Mouse (Mus musculus) left cerebral cortex, postnatal 36 days (tissue): ENCODE measurements around the gene Icam4. TPM values are rescaled to one million over a fixed set of nuclear protein-coding genes. Genes with fewer than 3 reads are reported as not detected.
"Not testable (repeated sequence)": the region's sequence is repeated elsewhere in the genome, so short reads cannot be mapped to it uniquely, and the experiment has no call there.

ENCODE experiments used
- DNase-seq, 2 experiments: peaks; one replicate each; pipeline ENCODE4 v3.0.0; 2021 to 2022; ENCODE audit warnings: low spot score in 2 of 2, mixed read lengths in 1 of 2
- intact Hi-C: fragments of 180-260 bp; cut with DNase I; formaldehyde crosslinking; loops from one replicate; pipeline ENCODE4 v1.15.1; 2025
- total RNA-seq, 2 experiments: library from RNA; stranded (reverse); gene quantifications; 2 replicates each; pipeline ENCODE4 v1.2.3; 2021

Icam4 gene
- total RNA-seq, 2 experiments from 2014 or later = 1.2 to 1.3 TPM

DNA sequence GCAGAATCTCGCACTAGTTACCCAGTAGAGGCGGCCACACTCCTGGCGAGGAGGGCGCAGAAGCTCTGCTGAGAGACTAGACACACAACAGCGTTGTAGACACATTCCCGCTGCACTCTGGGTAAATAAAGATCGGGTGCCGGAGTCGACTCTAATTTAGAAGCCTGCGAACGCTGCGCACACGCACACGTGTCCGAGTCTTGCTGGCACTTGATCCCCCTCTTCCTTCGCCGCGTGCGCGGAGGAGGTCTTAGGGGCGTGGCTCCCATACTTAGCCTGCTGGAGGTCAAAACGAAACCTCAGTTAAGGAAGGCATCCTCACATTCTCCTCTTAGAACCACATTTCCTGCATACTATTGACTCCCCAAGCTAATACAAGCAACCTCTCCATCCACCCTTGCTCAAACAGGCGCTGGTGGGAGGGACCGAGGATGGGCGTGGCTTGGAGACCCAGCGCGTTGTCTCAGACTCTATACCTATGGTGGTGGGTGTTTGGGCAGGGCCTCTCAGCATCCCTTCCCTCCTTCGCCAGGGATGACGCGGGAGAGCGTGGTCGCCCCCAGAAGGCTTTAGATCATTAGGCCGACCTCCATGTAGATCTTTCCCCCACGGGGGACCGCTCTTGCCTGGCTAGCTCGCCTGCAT lies 2.2 kb downstream of the Icam4 start:
- peak; percentile 88 to 90 for DNase-seq
- intact Hi-C loops = loop anchor here (5.0 kb wide), 1 partner anchor 101 kb away; the partner anchor contains the start of gene Tyk2

GRCm38 (mm10) chr9:21031896-21032351 lies 2.8 kb downstream of the Icam4 start, which contains the start of gene Icam5:
Gene Icam5, plus strand, starts transcription at chr9:21032073.
- intact Hi-C loops = loop anchor here (1.0 to 5.0 kb wide), 4 partner anchors 9 to 100 kb away; partner anchors contain the start of genes Fdx1l, Gm49373 and Tyk2

GRCm38 (mm10) chr9:21032491-21032890 lies 3.3 kb downstream of the Icam4 start:
- intact Hi-C loops = loop anchor here (1.0 to 5.0 kb wide), 4 partner anchors 9 to 100 kb away; partner anchors contain the start of genes Fdx1l, Gm49373 and Tyk2
- DNase-seq = no peak

More at GRCm38 (mm10) chr9:21031896-21032351, 2.8 kb downstream of the Icam4 start, which contains the start of gene Icam5:
- no peak for DNase-seq

- DNase-seq = peak; percentile 69 to 70
- intact Hi-C loops = loop anchor here (2.0 to 5.0 kb wide), 2 partner anchors 40 to 99 kb away; partner anchors contain the start of genes Fdx1l, Gm49373 and Tyk2
Observed at GRCm38 (mm10) chr9:21033136-21033535, 4.0 kb downstream of the Icam4 start.

DNA sequence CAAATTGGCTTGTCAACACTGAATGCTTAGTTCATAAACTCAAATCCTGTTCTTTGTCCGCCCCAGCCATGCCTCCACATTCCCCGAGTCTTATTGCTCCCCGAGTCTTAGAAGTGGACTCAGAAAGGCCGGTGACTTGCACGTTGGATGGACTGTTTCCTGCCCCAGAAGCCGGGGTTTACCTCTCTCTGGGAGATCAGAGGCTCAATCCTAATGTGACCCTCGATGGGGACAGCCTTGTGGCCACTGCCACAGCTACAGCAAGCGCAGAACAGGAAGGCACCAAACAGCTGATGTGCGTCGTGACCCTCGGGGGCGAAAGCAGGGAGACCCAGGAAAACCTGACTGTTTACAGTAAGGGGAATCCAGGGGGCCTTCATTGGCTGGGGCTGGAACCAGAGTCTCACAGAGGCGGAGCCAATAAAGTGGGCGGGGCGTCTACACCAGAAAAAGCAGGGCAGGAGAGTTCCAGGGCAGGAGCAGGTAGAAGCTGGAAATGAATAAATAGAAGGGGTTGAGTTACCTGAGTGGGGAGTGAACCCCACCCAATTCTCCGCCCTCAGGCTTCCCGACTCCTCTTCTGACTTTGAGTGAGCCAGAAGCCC lies 5.4 kb downstream of the Icam4 start:
- DNase-seq = peak in 1 of 2 experiments; percentile 19
- intact Hi-C loops = loop anchor here (5.0 kb wide), 1 partner anchor 98 kb away; the partner anchor contains the start of gene Tyk2

DNA sequence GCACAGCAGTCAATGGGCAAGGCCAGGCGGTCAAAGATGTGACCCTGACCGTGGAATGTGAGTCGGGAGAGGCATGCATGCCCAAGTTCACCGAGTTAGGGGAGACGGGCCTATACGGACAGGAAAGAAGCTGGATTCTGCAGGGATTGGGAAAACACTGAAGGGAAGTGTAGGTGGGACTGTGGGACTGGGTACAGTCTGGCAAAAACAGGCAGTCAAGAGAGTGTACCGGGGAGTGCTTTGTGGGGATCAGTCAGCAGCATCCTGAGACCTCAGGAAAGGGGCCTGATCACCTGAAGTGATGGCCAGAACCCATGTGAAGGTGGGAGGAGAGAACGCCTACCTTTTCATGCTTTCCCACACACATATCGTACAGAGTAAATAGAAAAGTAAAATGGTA lies 6.4 kb downstream of the Icam4 start:
- intact Hi-C loops = no loop called here
- peak in 1 of 2 experiments; percentile 24 for DNase-seq

GRCm38 (mm10) chr9:21036161-21036560 lies 7.0 kb downstream of the Icam4 start:
- intact Hi-C loops = no loop called here
- no peak for DNase-seq

DNA sequence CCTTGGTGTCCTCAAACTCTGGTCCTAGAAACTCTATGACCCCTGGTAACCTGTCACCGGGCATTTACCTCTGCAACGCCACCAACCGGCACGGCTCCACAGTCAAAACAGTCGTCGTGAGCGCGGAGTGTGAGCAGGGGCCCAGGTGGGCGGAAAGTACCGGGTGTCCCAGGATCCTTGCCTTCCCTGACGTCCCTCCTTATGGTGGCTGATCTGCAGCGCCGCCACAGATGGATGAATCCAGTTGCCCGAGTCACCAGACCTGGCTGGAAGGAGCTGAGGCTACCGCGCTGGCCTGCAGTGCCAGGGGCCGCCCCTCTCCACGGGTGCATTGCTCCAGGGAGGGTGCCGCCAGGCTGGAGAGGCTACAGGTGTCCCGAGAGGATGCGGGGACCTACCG lies 7.5 kb downstream of the Icam4 start:
- intact Hi-C loops = no loop called here
- DNase-seq = peak; percentile 47 to 50

DNA sequence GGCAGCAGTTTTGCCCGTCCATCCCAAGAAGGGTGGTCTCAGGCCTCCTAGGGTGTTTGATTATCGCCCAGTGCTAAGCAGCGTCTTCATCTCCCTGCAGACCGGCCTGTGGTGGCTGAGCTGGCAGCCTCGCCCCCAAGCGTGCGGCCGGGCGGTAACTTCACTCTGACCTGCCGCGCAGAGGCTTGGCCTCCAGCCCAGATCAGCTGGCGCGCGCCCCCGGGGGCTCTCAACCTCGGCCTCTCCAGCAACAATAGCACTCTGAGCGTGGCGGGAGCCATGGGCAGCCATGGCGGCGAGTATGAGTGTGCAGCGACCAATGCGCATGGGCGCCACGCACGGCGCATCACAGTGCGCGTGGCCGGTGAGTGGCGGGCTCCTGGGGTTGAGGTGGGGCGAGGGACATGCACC lies 8.3 kb downstream of the Icam4 start:
- peak; percentile 52 to 69 for DNase-seq
- intact Hi-C loops = no loop called here

DNA sequence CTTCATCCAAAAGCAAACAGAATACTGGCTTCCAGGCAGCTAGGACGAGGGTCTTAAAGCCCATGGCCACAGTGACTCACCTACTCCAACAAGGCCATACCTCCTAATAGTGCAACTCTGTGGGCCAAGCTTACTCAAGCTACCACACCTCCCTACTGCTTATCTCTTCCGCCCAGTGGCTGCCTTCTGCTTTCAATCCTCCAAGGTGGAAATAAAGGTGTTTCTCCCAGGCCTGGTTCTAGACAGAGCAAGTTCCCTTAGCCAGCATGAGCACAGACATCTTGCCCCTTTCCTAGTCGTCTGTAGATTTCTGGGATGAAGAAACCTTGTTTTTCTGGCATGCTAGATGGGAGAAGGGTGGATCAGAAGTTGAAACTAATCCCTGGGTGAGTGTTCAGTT lies 10.6 kb downstream of the Icam4 start:
- intact Hi-C loops = loop anchor here (2.0 kb wide), 1 partner anchor 23 kb away; no protein-coding TSS in a partner anchor
- no peak for DNase-seq

- intact Hi-C loops = loop anchor here (1.0 to 2.0 kb wide), 2 partner anchors 9 to 21 kb away; partner anchors contain the start of gene Icam5
- peak; percentile 80 to 81 for DNase-seq
Observed at GRCm38 (mm10) chr9:21041308-21041707, 12.1 kb downstream of the Icam4 start.

DNA sequence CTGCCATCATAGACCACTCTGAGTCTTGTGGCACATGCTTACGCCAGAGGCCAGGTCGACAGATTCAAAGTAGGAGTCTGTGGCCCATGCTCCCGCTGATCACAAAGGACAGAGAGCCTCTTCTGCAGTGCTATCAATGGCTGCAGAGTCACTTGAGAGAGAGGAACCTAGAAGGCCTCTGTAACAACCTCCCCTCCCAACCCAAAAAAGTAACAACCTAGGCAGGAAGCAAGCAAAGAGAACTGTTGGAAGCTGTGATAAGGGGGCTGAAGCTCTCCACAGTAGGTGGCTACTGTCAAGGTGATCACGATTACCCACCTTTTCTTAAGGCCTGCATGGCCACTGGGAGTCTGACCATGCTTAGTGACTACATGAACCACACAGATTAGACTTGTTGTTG lies 14.4 kb downstream of the Icam4 start:
- intact Hi-C loops = no loop called here
- DNase-seq = no peak

- intact Hi-C loops, DNase-seq: not testable (repeated sequence)
Observed at GRCm38 (mm10) chr9:21044785-21045184, 15.6 kb downstream of the Icam4 start.

DNA sequence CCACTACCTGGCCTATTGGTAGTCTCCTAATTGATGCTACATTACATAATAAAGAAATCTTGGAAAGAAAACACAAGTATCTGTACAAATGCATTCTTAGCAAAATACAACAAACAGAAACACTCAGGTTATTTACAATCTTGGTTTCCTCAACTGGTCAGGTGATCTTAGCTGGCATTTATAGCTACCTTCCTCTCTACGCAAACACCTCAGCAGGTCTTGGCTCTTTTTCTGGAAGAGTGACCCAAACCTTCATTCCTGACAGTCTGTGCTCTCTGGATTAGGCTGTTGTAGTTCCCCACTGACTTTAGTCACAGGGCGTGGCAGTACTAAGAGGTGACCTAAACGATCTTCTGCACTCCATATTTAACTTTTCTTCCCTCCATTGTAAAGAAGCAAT lies 16.1 kb downstream of the Icam4 start:
- DNase-seq = no peak
- intact Hi-C loops = no loop called here

- DNase-seq = no peak
- intact Hi-C loops = no loop called here
Observed at GRCm38 (mm10) chr9:21051578-21051977, 22.4 kb downstream of the Icam4 start.

- DNase-seq = peak; percentile 71 to 81
- intact Hi-C loops = loop anchor here (1.0 to 2.0 kb wide), 2 partner anchors 22 to 31 kb away; partner anchors contain the start of gene Icam5
Observed at GRCm38 (mm10) chr9:21062928-21063327, 33.8 kb downstream of the Icam4 start.

- no peak for DNase-seq
- intact Hi-C loops = no loop called here
Observed at GRCm38 (mm10) chr9:21067006-21067684, 38.0 kb downstream of the Icam4 start, which contains the start of gene Zglp1. Gene Zglp1, minus strand, starts transcription at chr9:21067093.

- intact Hi-C loops = loop anchor here (2.0 kb wide), 1 partner anchor 40 kb away; the partner anchor contains the start of gene Icam5
- DNase-seq = peak in 1 of 2 experiments; percentile 29
Observed at GRCm38 (mm10) chr9:21072641-21073040, 43.5 kb downstream of the Icam4 start.

GRCm38 (mm10) chr9:21073044-21073840 lies 44.1 kb downstream of the Icam4 start, which contains the start of the genes Gm49373 and Fdx1l:
Gene Gm49373, minus strand, starts transcription at chr9:21073096.
Gene Fdx1l, minus strand, starts transcription at chr9:21073614.
- intact Hi-C loops = loop anchor here (2.0 kb wide), 1 partner anchor 40 kb away; the partner anchor contains the start of gene Icam5
- DNase-seq = peak; percentile 91 to 93
